Mouse (Mus musculus) layer of hippocampus, adult 9-10 months (tissue): ENCODE data around the gene Mymk.

Experiments used
- DNase-seq: peaks from one replicate; pipeline ENCODE4 v3.0.0; 2022; ENCODE audit warnings: low spot score

Mymk gene

DNA sequence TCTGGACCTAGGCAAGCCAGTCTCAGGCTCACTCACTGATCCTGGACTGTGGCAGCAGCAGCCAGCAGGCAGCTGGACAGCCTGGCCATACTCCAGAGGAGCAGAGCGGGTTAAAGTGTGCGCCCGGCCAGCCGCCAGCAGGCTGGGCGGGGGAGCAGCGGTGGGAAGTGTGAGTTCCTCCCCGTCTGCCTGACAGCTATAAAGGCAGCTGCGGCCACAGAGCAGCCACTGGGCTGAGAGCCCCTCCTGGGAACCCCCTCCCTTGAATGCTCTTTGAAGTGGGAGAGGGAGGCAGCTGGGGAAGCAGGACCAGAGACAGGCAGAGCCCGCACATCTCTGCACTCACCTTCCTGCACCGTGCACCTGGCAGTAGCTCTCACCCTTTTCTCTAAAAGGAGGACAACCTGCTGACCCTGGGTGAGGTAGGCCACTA, 7.2 kb upstream of the Mymk start, which contains the start of gene Adamtsl2:
TSS of gene Adamtsl2 (plus strand) at position 228 of the 433 bp plus-strand sequence.
- DNase-seq = no peak

DNA sequence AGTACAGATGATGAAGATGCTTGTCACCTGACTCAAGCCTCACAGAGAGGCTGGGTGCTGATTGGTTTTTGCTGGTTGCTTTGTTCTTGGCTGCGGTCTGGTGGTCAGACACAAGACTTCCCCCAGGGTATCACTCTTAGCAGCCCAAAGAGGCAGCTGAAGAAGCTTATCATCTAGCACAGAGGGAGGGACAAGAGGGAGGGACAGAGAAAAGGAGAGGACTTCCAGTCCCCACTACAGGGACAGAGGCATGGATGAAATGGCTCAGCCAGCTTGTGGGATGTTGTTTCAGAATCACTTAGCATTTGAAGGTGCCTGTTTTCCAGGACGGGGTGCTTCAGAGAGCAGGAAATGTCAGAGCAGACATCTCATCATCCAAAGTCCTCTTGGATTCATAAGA, 6.3 kb upstream of the Mymk start:
- no peak for DNase-seq

GRCm38 (mm10) chr2:27077655-27078244, 5.8 kb upstream of the Mymk start:
- DNase-seq = no peak

- no peak for DNase-seq
These were observed 3.5 kb upstream of the Mymk start for GRCm38 (mm10) chr2:27075485-27075884.

GRCm38 (mm10) chr2:27074804-27075203, 2.8 kb upstream of the Mymk start:
- no peak for DNase-seq

GRCm38 (mm10) chr2:27073407-27073806, 1.4 kb upstream of the Mymk start:
- no peak for DNase-seq

- peak; percentile 86 for DNase-seq
These were observed 842 bp downstream of the Mymk start for GRCm38 (mm10) chr2:27071137-27071536.

- DNase-seq = no peak
These were observed 1.6 kb downstream of the Mymk start for GRCm38 (mm10) chr2:27070247-27070813.

DNA sequence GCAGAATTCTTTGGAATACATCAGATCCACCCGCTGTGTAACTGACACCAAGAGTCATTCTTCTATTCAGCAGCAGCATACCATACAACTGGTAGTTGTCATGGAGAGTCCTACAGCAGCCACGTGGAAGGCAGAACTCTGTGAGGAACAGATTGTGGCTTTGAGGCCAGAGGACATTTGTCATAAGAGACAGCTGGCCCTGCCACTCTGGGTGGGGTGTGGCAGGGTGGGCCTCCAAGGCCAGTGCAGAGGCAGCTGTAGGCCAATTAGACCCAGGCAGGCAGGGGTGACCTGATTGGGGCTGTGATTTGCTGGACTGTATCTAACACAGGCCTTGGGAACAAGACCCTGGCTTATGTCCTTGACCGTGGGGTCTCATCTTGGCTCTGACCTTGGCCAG, 2.3 kb downstream of the Mymk start:
- no peak for DNase-seq

GRCm38 (mm10) chr2:27067996-27068395, 4.0 kb downstream of the Mymk start:
- no peak for DNase-seq

DNA sequence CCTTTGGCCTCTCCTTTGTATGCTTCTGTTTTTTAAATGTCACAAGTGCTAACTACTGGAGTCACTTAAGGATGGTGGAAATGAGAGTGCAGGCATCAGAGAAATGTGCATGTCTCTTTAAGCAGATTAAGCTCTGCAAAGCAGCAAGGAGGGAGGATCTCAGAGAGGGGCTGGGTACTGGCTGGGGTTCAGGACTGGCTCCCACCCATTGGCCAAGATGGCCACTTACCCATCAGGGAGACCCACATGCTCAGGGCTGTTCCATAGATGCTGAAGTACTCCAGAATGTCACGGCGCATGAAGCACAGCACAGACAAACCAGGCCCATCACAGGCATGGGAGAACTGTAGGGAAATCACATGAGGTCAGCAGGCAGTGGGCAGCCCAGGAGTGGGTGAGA, 4.9 kb downstream of the Mymk start:
- DNase-seq = no peak

DNA sequence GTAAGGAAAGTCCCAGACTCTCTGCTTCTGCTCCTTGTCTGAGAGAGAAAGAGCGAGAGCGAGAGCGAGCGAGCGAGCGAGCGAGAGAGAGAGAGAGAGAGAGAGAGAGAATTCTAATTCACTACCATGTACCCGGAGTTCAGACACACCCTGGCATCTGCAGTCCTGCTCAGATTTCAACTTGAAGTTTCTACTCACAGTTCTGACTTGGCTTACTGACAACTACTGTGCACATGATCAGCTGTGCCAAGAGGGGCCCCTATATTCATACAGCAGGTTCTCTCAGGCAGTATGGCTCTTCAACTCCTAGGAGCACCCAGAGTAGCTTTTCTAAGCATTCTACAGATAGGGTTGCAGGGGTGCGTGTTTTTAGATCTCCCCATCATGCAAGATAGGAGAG, 12.8 kb downstream of the Mymk start:
- no peak for DNase-seq

- no peak for DNase-seq
These were observed 13.2 kb downstream of the Mymk start for GRCm38 (mm10) chr2:27058751-27059150.

- no peak for DNase-seq
These were observed 13.7 kb downstream of the Mymk start for GRCm38 (mm10) chr2:27058251-27058650.

DNA sequence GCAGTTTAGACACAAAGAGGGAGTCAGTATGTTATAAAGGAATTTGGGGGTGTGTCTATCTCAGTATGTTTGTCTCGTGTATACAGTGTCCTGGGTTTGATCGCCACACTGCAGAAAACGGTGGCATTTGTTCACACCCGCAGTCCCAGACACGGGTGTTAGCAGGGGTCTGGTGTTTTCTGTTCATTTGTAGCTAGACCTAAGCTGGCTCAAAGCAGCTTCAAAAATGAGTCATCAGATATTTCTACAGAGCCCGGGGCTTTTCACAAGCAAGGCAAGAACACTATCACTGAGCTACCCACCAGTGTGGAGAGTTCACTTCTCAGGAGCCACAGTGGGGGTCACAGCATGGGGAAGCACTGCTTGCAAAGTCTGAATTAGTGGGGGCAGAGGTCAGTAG, 22.6 kb downstream of the Mymk start:
- DNase-seq = no peak

DNA sequence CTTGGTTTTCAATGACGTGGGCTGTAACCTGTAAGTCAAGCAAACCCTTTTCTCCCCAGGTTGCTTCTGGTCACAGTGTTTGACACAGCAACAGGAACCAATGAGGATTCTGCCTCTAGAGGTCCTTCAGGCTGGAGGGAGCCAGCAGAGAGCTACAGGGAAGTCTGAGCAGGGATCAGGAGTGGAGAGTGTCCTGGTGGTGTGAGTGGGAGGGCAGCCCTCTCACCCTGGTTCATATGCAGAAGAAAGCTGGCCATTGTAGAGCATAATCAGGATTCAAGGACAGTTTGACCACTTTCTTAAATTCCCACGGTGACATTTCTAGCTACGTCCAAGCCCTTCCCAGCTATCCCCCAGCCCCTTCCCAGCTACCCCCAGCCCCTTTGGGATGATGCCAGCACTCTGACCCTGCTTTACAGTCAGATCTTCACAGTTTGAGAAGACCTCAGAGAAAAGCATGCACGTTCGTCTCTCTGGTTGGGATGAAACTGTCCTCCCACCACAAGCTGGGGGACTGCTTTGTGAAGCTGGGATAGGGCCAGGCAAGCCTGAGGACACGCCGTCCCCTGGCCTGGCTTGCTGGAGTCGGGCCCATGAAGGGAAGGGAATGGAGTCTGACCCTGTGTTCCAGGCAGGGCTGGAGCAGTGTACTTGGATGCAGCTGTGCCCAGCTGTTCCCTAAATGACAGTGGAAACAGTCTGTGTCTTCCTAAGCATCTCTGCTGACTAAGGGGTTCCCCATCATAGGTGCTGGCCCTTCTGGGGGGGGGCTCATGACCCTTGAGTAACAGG, 25.8 kb downstream of the Mymk start:
- DNase-seq = no peak

GRCm38 (mm10) chr2:27044641-27045040, 27.3 kb downstream of the Mymk start:
- no peak for DNase-seq

GRCm38 (mm10) chr2:27044166-27044565, 27.8 kb downstream of the Mymk start:
- no peak for DNase-seq

DNA sequence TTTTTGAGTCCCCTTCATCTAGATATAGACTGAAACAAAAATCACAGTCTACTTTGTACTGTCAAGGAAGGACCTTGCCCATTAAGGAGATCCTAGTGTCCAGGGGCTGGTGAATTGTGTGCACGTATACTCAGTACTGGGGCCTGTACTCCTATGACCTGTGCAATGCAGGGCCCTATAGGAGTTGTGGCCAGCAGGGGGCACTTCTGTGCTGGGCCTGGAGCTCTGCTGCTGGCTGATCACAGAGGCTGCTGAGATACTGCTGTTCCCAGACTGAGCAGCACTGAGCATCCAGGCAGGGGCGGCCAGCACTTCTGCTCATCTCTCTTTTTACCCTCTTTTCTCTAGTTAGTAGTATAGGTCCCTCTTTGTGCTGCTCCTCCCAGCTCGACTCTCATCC, 28.5 kb downstream of the Mymk start:
- DNase-seq = peak; percentile 78

DNA sequence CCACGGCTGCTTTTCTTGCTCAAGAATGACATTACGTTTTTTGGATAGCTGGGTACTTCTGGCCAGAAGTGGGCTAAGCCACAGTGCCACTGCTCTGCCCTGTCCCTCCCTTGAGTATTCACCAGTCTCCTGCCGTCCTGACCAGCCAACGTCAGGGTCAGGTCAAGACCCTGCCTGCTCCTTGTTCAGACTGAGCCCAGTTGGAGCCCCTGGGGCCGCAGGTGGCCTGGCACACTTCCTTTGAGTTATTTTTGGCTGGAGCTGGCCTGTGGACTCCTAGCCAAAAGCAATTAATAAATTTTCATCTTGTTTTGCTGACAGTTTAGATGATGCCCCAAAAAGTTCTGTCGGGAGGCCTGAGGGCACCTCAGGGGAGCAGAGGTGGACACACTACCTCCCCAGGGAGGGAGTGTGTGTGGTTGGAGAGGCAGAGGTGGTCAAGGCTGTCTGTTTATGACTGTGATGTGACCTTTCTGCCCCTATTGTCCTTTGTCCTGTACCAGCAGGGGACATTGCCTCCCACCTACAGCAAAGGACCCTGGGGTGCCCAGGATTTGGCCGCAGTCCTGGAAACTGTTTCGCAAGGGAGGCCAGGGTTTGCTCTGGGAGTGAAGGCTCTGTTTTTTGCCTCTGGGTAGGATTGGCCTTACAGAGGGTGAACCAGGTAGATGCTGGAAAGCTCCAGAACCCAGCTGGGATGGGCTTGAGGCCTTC, 29.7 kb downstream of the Mymk start:
- DNase-seq = no peak

GRCm38 (mm10) chr2:27039286-27039685, 32.7 kb downstream of the Mymk start:
- no peak for DNase-seq

GRCm38 (mm10) chr2:27038596-27038995, 33.4 kb downstream of the Mymk start:
- DNase-seq = peak; percentile 63

- no peak for DNase-seq
These were observed 35.0 kb downstream of the Mymk start for GRCm38 (mm10) chr2:27037008-27037407.
